Mouse (Mus musculus) spleen, adult 2 months (tissue): ENCODE data around the gene Brca1.

Experiments
- CTCF ChIP-seq: fragments of 200-500 bp; IDR thresholded peaks from 2 replicates; pipeline ENCODE4 v1.5.1; 2011; ENCODE audit warnings: mild to moderate bottlenecking, inconsistent platforms; ENCODE audit not compliant: insufficient read depth, insufficient read length, insufficient replicate concordance; ENCODE audit errors: extremely low read depth
- POLR2A ChIP-seq: fragments of 200-500 bp; IDR thresholded peaks from 2 replicates; pipeline ENCODE4 v1.6.1; 2011; ENCODE audit warnings: low read depth, low read length, inconsistent platforms

GRCm38 (mm10) chr11:101576116-101576515 is 24.4 kb upstream of the Brca1 start:
- TF ChIP-seq POLR2A (no peak), CTCF (no peak)
